Mouse (Mus musculus): Measurements from ENCODE around the gene Rhox2f. TPM values are rescaled to one million over a fixed set of nuclear protein-coding genes. Genes with fewer than 3 reads are reported as not detected.
"Not testable (repeated sequence)": the region's sequence is repeated elsewhere in the genome, so short reads cannot be mapped to it uniquely, and the experiment has no call there.

Gene Rhox2f
- polyA plus RNA-seq (2015; fragmentation: Nextera tagmentation; extraction: Ambion mirVana) = 0.23 and 0.32 TPM in 2 replicates

DNA sequence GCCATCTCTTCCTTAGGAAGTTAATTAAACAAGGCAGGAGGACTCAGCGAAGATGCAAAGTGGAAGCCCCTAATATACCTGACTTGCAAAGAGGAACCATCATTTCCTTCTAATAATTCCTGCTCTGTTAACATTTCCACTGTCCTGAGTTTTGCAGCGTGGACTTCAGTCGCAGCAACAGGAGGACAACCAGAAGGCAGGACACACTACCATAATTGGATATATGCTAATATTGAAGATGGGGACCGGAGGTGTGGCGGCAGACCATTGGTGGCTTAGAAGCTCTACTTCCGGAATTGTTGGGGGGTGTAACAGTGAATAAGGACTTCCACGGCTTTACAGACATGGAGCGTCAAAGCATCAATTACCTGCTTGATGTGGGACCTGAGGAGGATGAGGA lies at the start of gene Rhox2f:
TSS of gene Rhox2f (plus strand) at position 301 of the 400 bp plus-strand sequence.
- not testable (repeated sequence) for DNase-seq (ENCODE audit: low spot score)

DNA sequence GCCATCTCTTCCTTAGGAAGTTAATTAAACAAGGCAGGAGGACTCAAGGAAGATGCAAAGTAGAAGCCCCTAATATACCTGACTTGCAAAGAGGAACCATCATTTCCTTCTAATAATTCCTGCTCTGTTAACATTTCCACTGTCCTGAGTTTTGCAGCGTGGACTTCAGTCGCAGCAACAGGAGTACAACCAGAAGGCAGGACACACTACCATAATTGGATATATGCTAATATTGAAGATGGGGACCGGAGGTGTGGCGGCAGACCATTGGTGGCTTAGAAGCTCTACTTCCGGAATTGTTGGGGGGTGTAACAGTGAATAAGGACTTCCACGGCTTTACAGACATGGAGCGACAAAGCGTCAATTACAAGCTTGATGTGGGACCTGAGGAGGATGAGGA lies 41.1 kb upstream of the Rhox2f start, which contains the start of gene Rhox2e:
TSS of gene Rhox2e (plus strand) at position 301 of the 400 bp plus-strand sequence.
- not testable (repeated sequence) for DNase-seq (ENCODE audit: low spot score)

DNA sequence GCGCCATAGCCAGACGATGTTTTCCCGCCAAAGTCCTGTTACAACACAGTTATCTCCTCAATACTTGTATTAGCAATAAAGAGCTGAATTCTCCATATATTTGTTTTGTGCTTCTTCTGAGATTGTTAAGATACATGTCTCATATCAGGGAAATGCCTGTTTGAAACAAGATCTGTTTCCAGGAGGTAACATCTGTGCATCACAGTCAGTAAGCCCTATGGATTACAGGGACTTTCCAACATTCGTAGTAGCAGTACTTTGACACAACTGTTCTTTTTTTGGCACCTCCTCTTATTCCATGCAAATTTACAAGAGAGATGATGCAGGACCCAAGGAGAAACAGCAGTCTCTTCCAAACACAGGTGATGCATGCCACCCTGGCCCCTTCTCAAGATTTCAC lies 29.5 kb upstream of the Rhox2f start, which contains the start of gene Rhox3e:
TSS of gene Rhox3e (plus strand) at position 301 of the 400 bp plus-strand sequence.
- DNase-seq (ENCODE audit: low spot score) = not testable (repeated sequence)

DNA sequence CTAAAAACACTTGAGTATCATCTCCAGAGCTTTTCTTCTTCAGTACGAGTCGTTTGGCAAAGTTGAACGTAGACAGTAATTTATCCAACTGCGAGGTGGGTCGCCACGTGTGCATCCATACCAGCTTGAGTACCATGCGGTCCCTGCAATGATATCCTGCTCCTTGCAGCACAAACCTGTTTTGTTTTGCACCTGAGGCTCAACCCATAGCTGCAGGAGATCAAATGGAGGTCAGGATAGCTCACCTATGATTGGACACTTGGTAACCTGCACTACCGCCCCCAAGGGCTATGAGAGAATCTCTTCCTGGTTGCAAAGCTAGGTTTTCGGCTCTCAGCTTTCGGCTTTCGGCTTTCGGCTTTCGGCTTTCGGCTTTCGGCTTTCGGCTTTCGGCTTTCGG lies 14.1 kb upstream of the Rhox2f start, which contains the start of gene Rhox4e:
TSS of gene Rhox4e (plus strand) at position 301 of the 400 bp plus-strand sequence.
- not testable (repeated sequence) for DNase-seq (ENCODE audit: low spot score)

DNA sequence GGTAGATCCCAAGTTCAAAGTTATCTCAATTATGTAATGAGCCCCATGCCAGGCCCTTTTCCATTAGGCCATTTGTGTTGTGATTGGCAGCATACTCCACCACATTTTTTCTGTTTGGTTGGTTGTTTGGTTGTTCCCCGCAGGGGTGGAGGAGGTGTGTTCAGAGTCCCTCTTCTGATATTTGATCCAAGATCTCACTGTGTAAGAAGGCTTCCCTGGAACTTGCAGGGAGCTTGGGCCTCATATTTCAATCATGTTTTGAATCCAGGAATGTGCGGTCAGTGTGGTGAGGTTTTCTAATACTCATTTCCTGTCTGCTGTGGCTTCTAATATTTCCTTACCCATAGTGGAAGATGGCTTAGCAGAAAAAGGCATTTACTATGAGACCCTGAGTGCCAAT lies 1.4 kb downstream of the Rhox2f start:
- DNase-seq (ENCODE audit: low spot score) = not testable (repeated sequence)

DNA sequence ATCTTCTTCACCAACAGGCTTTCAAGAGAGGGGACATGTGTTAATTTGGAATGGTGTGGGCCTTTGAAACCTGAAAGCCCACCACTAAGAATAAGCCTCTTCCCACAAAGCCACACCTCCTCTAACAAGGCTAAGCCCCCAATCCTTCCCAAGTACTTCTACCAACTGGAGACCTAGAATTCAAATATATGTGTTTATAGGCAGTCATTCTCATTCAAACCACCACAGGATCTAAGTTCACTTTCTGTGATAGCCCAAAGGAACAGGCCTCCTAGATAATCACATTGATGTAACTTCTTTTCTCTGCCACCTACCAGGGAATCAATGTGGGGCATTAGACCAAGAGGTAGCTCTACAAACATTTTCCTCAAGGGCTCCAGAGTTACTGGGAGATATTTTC lies 9.5 kb downstream of the Rhox2f start, which contains the start of gene Rhox3f:
TSS of gene Rhox3f (plus strand) at position 301 of the 400 bp plus-strand sequence.
- not testable (repeated sequence) for DNase-seq (ENCODE audit: low spot score)

DNA sequence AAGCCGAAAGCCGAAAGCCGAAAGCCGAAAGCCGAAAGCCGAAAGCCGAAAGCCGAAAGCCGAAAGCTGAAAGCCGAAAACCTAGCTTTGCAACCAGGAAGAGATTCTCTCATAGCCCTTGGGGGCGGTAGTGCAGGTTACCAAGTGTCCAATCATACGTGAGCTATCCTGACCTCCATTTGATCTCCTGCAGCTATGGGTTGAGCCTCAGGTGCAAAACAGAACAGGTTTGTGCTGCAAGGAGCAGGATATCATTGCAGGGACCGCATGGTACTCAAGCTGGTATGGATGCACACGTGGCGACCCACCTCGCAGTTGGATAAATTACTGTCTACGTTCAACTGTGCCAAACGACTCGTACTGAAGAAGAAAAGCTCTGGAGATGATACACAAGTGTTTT lies 36.4 kb downstream of the Rhox2f start, which contains the start of gene Rhox4f:
TSS of gene Rhox4f (minus strand) at position 101 of the 400 bp plus-strand sequence.
- not testable (repeated sequence) for DNase-seq (ENCODE audit: low spot score)

Other genes starting within 250 kb of the Rhox2f start
- gene Rhox3a2, start 191.4 kb upstream of the Rhox2f start, polyA plus RNA-seq (2015; fragmentation: Nextera tagmentation; extraction: Ambion mirVana) = not detected in 2 replicates
- 21.3 and 22.2 TPM in 2 replicates for gene Rhox4a2, start 180.6 kb upstream of the Rhox2f start, polyA plus RNA-seq (2015; fragmentation: Nextera tagmentation; extraction: Ambion mirVana)
- gene Rhox2b, start 159.3 kb upstream of the Rhox2f start, polyA plus RNA-seq (2015; fragmentation: Nextera tagmentation; extraction: Ambion mirVana) = not detected in 2 replicates
- gene Rhox4b, start 138.9 kb upstream of the Rhox2f start, polyA plus RNA-seq (2015; fragmentation: Nextera tagmentation; extraction: Ambion mirVana) = 6.4 and 8.1 TPM in 2 replicates
- not detected in 2 replicates for gene Rhox2c, start 117.7 kb upstream of the Rhox2f start, polyA plus RNA-seq (2015; fragmentation: Nextera tagmentation; extraction: Ambion mirVana)
- not detected in 2 replicates for gene Rhox3c, start 112.8 kb upstream of the Rhox2f start, polyA plus RNA-seq (2015; fragmentation: Nextera tagmentation; extraction: Ambion mirVana)
- not detected in 2 replicates for gene Rhox4c, start 91.1 kb upstream of the Rhox2f start, polyA plus RNA-seq (2015; fragmentation: Nextera tagmentation; extraction: Ambion mirVana)
- gene Rhox2d, start 78.0 kb upstream of the Rhox2f start, polyA plus RNA-seq (2015; fragmentation: Nextera tagmentation; extraction: Ambion mirVana) = not detected in 2 replicates
- gene Rhox4d, start 57.0 kb upstream of the Rhox2f start, polyA plus RNA-seq (2015; fragmentation: Nextera tagmentation; extraction: Ambion mirVana) = not detected in 2 replicates
- gene Rhox2e, start 41.0 kb upstream of the Rhox2f start, polyA plus RNA-seq (2015; fragmentation: Nextera tagmentation; extraction: Ambion mirVana) = not detected in 2 replicates
- gene Rhox3e, start 29.4 kb upstream of the Rhox2f start, polyA plus RNA-seq (2015; fragmentation: Nextera tagmentation; extraction: Ambion mirVana) = not detected in 2 replicates
- not detected in 2 replicates for gene Rhox4e, start 14.0 kb upstream of the Rhox2f start, polyA plus RNA-seq (2015; fragmentation: Nextera tagmentation; extraction: Ambion mirVana)
- gene Rhox3f, start 9.6 kb downstream of the Rhox2f start, polyA plus RNA-seq (2015; fragmentation: Nextera tagmentation; extraction: Ambion mirVana) = not detected in 2 replicates
- gene Rhox4f, start 36.3 kb downstream of the Rhox2f start, polyA plus RNA-seq (2015; fragmentation: Nextera tagmentation; extraction: Ambion mirVana) = not detected in 2 replicates
- not detected in 2 replicates for gene Rhox3g, start 57.2 kb downstream of the Rhox2f start, polyA plus RNA-seq (2015; fragmentation: Nextera tagmentation; extraction: Ambion mirVana)
- gene Rhox2g, start 72.1 kb downstream of the Rhox2f start, polyA plus RNA-seq (2015; fragmentation: Nextera tagmentation; extraction: Ambion mirVana) = not detected in 2 replicates
- not detected in 2 replicates for gene Rhox4g, start 79.9 kb downstream of the Rhox2f start, polyA plus RNA-seq (2015; fragmentation: Nextera tagmentation; extraction: Ambion mirVana)
- gene Rhox3h, start 97.4 kb downstream of the Rhox2f start, polyA plus RNA-seq (2015; fragmentation: Nextera tagmentation; extraction: Ambion mirVana) = not detected in 2 replicates
- gene Rhox2h, start 101.9 kb downstream of the Rhox2f start, polyA plus RNA-seq (2015; fragmentation: Nextera tagmentation; extraction: Ambion mirVana) = not detected in 2 replicates
- 0.85 and 1.6 TPM in 2 replicates for gene Rhox5, start 233.4 kb downstream of the Rhox2f start, polyA plus RNA-seq (2015; fragmentation: Nextera tagmentation; extraction: Ambion mirVana)